Mouse (Mus musculus): Measurements from ENCODE around the gene Mrpl34. TPM values are rescaled to one million over a fixed set of nuclear protein-coding genes. Genes with fewer than 3 reads are reported as not detected.

The Mrpl34 gene
- polyA plus RNA-seq, 1 experiment, result 45.3 TPM

DNA sequence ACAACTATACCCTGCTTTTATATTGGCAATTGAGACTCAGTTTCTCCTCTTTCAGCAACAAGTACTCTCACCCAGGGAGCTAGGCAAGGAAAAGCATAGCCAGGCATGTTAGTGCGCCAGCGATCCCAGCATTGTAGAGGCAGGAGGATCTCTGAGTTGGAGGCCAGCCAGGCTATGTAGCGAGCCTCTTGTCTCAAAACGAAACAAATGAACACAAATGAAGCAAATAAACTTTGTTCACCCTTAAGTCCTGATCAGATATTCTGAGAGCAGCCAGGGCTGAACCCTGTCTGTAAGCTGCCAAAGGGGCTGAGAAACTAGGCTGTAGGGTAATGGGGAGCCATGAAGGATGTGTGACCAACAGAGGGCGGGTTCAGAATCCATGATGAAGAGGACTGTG is 31.1 kb downstream of the Mrpl34 start:
- DNase-seq (ENCODE audit: low spot score), result no peak

DNA sequence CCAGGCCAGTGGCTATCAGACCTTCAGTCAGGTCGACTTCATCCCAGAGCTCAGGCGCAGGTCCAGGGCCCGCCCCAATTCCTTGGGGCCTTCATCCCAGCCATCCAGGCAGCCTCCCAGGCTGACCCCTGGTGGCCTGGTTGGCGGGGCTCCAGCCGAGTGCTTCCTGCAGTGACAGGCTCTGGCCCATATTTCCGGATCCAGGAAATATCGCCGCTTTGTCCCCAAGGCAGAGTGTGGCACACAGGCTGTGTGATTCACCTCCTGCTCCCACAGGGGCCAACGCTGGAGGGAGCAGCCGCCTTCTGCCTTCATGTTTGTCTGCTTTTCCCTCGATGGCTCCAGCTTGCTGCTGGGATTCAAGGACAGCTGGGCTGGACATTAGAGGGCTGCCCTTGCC is 31.7 kb downstream of the Mrpl34 start:
- peak; percentile 63 for DNase-seq (ENCODE audit: low spot score)

DNA sequence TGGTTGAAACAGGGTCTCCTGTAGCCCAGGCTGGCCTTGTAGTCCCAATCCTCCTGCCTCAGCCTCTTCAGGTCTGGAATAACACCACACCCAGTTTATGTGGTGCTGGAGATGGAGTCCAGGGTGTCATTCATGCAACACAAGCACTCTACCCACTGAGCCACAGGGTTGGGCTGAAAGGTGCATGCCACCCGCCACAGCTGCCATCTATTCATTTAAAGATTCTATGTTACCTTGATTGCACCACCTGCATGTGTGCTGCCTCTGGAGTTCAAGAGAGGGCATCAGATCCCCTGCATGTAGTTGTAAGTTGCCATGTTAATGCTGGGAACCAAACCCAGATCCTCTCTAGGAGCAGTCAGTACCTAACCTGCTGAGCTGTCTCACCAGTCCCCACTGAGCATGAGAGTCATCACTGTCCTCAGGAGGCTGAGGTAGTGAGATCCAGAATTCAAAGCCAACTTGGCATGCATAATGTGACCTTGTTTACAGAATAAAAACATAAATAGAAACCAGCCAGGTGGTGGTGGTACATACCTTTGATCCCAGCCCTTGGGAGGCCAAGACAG is 32.4 kb downstream of the Mrpl34 start:
- no peak for DNase-seq (ENCODE audit: low spot score)

DNA sequence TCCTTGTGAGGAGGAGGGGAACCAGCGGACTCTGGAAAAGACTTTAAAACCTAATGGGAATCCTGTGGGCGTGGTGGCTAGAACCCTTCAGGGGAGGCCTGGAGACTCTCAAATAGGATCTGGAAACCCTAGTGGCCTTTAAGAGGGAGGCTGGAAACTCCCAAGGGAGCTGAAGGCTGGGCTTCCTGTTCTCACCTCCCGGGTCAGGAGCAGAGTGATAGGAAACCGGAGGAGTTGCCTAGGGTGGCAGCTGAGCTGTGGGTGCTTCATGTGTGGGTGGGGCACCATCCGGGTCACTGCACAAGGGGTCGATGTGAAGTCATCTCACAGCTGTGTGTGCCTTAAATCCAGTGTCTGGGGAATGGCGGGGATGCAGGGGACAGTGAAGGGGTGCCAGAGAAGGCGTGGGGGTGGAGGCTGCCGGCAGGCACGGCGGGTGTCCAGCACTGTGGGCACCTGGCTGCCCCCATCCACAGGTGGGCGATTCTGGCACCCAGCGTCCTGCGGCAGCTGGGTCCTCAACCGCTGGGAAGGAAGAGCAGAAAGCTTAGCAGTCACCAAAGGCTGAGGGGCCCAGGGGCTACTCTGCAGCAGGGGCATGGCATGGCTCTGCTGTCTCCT is 33.2 kb downstream of the Mrpl34 start:
- DNase-seq (ENCODE audit: low spot score), result no peak

DNA sequence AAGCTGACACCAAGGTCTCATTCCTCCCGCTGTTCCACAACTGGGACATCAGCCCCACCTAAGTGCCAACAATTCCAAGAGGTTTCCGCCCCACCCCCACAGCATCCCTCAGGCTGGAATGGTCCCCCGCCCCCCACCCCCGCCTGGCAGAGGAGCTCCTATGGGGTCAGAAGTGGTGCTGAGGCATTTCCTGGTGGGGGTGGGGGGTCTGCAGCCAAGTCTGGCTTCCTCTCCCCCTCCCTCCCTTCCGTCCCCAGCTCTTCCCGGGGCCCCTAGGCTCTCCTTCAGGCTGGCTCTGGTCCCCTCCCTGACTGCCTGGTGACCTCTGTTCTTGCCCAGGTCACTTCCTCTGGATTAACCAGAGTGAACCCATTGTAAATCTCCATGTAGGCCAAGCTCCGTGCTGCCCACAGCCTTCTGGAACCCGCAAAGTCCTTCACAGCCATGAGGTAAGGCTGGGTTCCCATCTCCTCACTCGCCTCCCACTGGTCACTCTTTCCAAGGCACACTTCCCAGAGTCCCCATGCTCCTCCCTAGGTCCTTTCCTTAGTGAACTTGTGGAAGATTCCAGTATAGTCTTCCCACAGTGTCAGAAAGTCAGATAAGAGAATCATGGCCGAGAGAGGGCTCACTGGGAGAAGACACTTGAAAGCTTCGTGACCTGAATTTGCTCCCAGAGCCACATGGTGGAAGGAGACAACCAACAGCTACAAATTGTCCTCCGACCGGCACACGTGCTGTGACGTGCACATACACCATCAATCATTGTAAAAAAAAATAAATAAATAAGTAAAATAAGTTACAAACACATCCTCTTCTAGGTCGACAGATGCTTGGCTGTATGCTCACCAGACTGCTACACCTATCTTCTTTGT is 34.3 kb downstream of the Mrpl34 start:
- DNase-seq (ENCODE audit: low spot score), result no peak

DNA sequence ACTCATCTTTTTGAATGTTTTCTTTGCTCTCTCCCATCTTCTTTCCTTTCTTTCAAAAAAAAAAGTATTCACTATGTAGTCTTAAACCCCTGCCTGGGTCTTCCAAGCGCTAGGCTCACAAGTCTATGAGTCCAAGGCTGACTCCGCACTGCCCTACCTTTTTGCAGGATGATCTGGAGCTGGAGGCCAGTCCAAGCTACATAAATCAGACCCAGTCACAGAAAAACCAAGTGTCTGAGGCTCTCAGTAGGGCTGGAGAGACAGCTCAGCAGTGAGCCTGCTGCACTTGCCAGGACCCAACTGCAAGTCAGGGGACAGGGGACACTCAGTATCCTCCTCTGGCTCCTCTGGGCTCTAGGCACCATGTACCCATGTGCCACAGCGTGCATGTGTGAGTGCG is 39.6 kb downstream of the Mrpl34 start:
- no peak for DNase-seq (ENCODE audit: low spot score)

DNA sequence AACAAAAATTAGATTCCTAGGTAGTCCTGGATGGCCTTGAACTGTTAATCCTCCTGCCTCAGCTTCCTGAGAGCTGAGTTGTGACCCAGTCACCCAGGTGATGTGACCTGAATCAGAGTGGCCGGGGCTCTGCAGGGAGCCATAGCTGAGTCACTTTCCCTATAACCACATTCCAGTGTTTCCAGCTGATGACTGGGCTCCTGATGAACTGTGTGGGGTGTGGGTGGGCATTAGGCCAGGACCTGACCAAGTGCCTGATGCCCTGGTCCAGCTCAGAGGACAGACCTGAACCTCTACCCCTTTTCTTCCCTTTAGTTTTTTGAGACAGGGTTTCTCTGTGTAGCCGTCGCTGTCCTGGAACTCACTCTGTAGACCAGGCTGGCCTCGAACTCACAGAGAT is 40.6 kb downstream of the Mrpl34 start:
- no peak for DNase-seq (ENCODE audit: low spot score)

DNA sequence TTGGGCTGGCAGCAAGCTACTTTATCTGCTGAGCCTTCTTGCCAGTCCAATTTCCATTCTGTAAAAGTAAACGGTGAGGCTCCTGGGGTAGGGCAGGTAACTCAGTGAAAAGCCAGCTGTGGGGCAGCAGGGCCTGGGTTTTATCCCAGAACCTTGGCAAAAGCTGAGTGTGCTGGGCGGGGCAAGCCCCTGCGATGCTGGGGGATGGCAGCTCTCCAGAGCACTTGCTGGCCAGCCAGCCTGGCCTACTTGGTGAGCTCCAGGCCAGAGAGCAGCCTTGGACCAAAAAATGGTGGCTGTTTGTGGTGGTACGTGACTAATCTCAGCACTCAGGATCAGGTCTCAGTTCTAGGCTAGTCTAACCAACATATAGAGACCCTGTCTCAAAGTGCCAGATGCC is 41.2 kb downstream of the Mrpl34 start:
- DNase-seq (ENCODE audit: low spot score), result no peak

DNA sequence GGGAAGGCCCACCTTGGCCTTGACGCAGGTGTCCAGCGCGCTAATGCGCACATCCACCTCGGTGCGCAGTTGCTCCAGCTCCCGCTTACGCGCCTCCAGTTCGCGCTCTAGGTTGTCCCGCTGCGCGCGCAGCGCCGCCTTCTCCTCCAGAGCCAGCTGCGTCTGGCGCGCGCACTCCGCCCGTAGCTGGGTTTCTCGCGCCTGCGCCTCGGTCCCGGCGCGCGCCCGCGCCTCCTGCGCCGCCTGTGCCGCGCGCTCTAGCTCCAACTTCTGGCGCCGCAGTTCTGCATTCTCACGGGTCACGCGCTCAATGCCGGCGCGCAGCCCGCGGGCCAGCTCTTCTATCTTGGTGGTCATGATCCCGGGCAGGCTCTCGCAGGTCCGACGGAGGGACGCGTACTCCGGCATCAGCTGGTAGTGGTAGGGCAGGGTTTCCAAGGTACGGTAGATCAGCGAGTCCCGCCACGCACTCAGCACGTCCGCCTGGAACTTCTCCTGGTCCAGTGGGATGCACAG is 42.9 kb downstream of the Mrpl34 start:
- peak; percentile 45 for DNase-seq (ENCODE audit: low spot score)

DNA sequence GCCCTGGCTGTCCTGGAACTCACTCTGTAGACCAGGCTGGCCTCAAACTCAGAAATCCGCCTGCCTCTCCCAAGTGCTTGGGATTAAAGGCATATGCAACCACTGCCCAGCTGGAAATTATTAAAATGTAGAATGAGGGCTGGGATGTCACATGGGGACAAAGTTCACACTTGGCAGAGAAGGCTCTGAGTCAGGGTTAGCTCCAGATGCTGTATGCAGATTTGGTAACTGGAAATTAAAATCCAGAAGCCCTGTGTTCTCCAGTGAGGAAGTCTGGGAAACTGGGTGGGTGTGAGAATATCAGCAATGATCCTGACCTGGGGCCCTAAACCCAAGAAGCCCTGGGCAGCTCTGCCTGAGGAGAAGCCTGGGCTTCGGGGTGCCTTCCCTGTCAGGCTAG is 44.6 kb downstream of the Mrpl34 start:
- DNase-seq (ENCODE audit: low spot score), result no peak

DNA sequence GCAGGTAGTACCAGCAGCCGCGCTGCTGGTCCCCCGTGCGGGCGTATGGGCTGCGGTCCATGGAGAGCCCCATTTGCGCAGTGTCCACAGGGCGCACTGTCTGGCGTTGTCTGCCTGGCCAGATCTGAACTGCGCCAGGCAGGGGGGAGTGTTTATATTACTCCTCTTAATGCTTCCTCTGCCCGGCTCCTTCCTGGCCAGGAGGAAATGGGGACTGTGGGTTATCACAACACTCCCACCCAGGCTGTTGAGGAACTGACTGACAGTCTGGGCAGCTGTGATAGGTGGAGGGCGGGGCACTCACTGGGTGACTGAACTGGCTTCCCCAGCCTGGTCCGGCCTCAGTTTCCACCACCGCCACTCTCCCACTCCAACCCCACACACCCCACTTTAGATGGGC is 46.9 kb downstream of the Mrpl34 start, which contains the start of gene Plvap:
Gene Plvap (minus strand): TSS at position 109 of the 400 bp plus-strand sequence.
- DNase-seq (ENCODE audit: low spot score), result no peak

DNA sequence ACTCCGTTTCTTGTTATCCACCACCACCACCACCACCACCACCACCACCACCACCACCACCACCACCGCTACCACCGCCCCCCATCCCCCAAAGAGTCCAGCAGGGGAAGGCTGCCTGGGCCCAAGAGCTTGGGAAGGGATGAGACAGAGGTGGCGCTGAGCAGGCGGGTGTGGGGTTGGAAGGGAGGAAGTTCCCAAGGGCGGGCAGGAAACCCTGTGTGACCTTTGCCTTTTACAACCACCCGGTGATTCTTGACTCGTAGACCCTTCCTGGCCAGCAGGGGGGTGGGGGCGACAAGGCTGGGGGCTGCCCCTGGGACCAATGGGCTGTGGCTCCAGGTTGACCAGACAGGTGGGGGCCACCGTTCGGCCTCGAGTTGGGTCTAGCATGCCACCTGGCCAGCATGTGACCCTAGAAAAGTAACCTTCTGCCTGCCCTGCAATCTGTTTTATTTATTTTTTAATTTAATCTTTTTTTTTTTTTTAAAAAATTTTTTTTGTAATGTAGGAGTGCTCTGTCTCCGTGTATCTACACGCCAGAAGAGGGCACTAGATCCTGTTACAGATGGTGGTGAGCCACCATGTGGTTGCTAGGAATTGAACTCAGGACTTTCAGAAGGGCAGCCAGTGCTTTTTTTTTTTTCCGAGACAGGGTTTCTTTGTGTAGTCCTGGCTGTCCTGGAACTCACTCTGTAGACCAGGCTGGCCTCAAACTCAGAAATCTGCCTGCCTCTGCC is 48.4 kb downstream of the Mrpl34 start:
- DNase-seq (ENCODE audit: low spot score), result no peak

DNA sequence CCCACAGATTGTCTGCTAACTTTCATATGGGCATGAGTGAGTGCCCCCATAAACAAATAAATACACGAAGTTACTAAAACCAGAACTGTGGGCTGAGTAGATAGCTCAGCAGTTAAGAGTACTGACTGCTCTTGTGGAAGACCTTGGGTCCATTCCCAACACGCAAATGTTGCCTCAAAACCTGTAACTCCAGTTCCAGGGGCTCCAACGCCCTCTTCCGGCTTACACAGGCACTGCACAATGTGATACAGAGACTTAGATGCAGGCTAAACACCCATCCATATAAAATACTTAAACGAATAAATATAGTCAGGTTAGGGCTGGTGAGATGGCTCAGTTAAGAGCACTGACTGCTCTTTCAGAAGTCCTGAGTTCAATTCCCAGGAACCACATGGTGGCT is 50.3 kb downstream of the Mrpl34 start:
- no peak for DNase-seq (ENCODE audit: low spot score)

Other genes starting within 250 kb of the Mrpl34 start
- gene Myo9b, start 192.2 kb upstream of the Mrpl34 start, polyA plus RNA-seq (2012; rRNA removed), result 12.4 and 23.8 TPM in 2 replicates
- gene Haus8, start 192.0 kb upstream of the Mrpl34 start, polyA plus RNA-seq (2012; rRNA removed), result 7.6 and 8.4 TPM in 2 replicates
- gene Use1, start 98.1 kb upstream of the Mrpl34 start, polyA plus RNA-seq (2012; rRNA removed), result 218 and 244 TPM in 2 replicates
- 10.3 and 12.0 TPM in 2 replicates for gene Ocel1, start 93.7 kb upstream of the Mrpl34 start, polyA plus RNA-seq (2012; rRNA removed)
- 65.7 and 75.0 TPM in 2 replicates for gene Nr2f6, start 83.0 kb upstream of the Mrpl34 start, polyA plus RNA-seq (2012; rRNA removed)
- gene Ushbp1, start 69.2 kb upstream of the Mrpl34 start, polyA plus RNA-seq (2012; rRNA removed), result 22.0 and 23.9 TPM in 2 replicates
- 87.3 and 92.4 TPM in 2 replicates for gene Babam1, start 68.1 kb upstream of the Mrpl34 start, polyA plus RNA-seq (2012; rRNA removed)
- 1.9 and 2.6 TPM in 2 replicates for gene Ankle1, start 58.9 kb upstream of the Mrpl34 start, polyA plus RNA-seq (2012; rRNA removed)
- gene Abhd8, start 1.3 kb upstream of the Mrpl34 start, polyA plus RNA-seq (2012; rRNA removed), result 43.8 and 49.5 TPM in 2 replicates
- gene Dda1, start 4.2 kb downstream of the Mrpl34 start, polyA plus RNA-seq (2012; rRNA removed), result 56.7 and 67.3 TPM in 2 replicates
- gene Ano8, start 21.0 kb downstream of the Mrpl34 start, polyA plus RNA-seq (2012; rRNA removed), result 22.1 and 23.9 TPM in 2 replicates
- gene Gtpbp3, start 23.1 kb downstream of the Mrpl34 start, polyA plus RNA-seq (2012; rRNA removed), result 21.9 and 25.5 TPM in 2 replicates
- 59.3 and 67.0 TPM in 2 replicates for gene Plvap, start 46.8 kb downstream of the Mrpl34 start, polyA plus RNA-seq (2012; rRNA removed)
- gene Ccdc194, start 60.8 kb downstream of the Mrpl34 start, polyA plus RNA-seq (2012; rRNA removed), result 0.12 TPM in 2 replicates
- 110 and 117 TPM in 2 replicates for gene Bst2, start 72.5 kb downstream of the Mrpl34 start, polyA plus RNA-seq (2012; rRNA removed)
- gene Mvb12a, start 78.0 kb downstream of the Mrpl34 start, polyA plus RNA-seq (2012; rRNA removed), result 96.1 and 115 TPM in 2 replicates
- 2.3 and 3.0 TPM in 2 replicates for gene Tmem221, start 93.9 kb downstream of the Mrpl34 start, polyA plus RNA-seq (2012; rRNA removed)
- gene Nxnl1, start 101.6 kb downstream of the Mrpl34 start, polyA plus RNA-seq (2012; rRNA removed), result 0.01 and 0.04 TPM in 2 replicates
- 57.3 and 63.8 TPM in 2 replicates for gene Slc27a1, start 103.9 kb downstream of the Mrpl34 start, polyA plus RNA-seq (2012; rRNA removed)
- 41.7 and 60.4 TPM in 2 replicates for gene Pgls, start 127.2 kb downstream of the Mrpl34 start, polyA plus RNA-seq (2012; rRNA removed)
- gene Fam129c, start 132.7 kb downstream of the Mrpl34 start, polyA plus RNA-seq (2012; rRNA removed), result 3.1 and 3.7 TPM in 2 replicates
- 124 and 144 TPM in 2 replicates for gene Colgalt1, start 146.0 kb downstream of the Mrpl34 start, polyA plus RNA-seq (2012; rRNA removed)
- 0.44 and 0.47 TPM in 2 replicates for gene Unc13a, start 206.8 kb downstream of the Mrpl34 start, polyA plus RNA-seq (2012; rRNA removed)
- 14.9 and 17.1 TPM in 2 replicates for gene Jak3, start 211.3 kb downstream of the Mrpl34 start, polyA plus RNA-seq (2012; rRNA removed)
- 7.7 and 11.7 TPM in 2 replicates for gene Insl3, start 224.3 kb downstream of the Mrpl34 start, polyA plus RNA-seq (2012; rRNA removed)
- 4.8 and 7.4 TPM in 2 replicates for gene B3gnt3, start 236.8 kb downstream of the Mrpl34 start, polyA plus RNA-seq (2012; rRNA removed)